Mouse (Mus musculus): ENCODE measurements at regions not wholly inside any gene's neighbourhood (a gene's known extent, or its start where the extent isn't known, plus 50 kb on each side); places are given as distances from the start of the nearest gene placed in this dataset.

DNA sequence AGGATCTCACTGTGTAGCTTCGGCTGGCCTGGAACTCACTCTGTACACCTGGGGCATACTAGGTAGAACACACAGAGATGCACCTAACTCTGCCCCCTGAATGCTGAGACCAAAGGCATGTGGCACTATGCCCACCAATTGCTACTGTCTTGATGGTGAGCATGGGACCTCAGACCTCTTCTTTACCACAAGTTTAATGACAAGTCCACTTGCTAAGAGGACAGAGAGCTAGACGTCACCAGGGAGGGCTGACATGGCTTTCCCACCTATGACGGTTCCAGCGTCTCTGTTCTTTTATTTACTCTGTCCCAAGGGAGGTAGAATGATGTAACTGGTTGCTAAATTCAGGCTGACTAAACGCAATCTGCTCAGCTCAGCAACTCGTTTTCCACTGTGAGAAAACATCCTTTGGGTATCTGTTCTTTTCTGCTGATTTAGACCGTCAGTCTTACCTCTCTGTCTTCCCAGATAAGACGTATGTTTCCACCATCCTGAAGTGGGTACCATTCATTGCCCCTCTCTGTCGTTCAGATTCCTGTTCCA is 88.6 kb upstream of the Adra1d start:
- Histone ChIP-seq H3K4me3 (ENCODE audit: low read depth, low read length) (no peak overlapping the region), H3K9me3 (replicated peaks; ENCODE audit: control insufficient read depth, insufficient read depth, low read length, poor library complexity, severe bottlenecking) (peaks cover 19% of the 10 kb centered on the region), H3K27me3 (ENCODE audit: control insufficient read depth, insufficient read depth, low read length, poor library complexity, severe bottlenecking) (no peaks in the 10 kb centered on the region), H3K9ac (ENCODE audit: low read depth, poor library complexity, severe bottlenecking) (no peak overlapping the region), H3K4me1 (ENCODE audit: control insufficient read depth, insufficient read depth, low read length) (no peaks in the 10 kb centered on the region), H3K36me3 (ENCODE audit: control insufficient read depth, insufficient read depth, low read length, poor library complexity, severe bottlenecking) (no peaks in the 10 kb centered on the region), H3K27ac (ENCODE audit: insufficient read depth, low read length) (no peak overlapping the region)
- TF ChIP-seq EP300 (IDR thresholded peaks at IDR 0.05; ENCODE audit: insufficient read depth, low read depth, low read length), result no peak
- TF ChIP-seq POLR2A (IDR thresholded peaks at IDR 0.05; ENCODE audit: insufficient read depth, low read length), result no peak
- TF ChIP-seq CTCF (IDR thresholded peaks at IDR 0.05; ENCODE audit: low read depth, low read length), result no peak

DNA sequence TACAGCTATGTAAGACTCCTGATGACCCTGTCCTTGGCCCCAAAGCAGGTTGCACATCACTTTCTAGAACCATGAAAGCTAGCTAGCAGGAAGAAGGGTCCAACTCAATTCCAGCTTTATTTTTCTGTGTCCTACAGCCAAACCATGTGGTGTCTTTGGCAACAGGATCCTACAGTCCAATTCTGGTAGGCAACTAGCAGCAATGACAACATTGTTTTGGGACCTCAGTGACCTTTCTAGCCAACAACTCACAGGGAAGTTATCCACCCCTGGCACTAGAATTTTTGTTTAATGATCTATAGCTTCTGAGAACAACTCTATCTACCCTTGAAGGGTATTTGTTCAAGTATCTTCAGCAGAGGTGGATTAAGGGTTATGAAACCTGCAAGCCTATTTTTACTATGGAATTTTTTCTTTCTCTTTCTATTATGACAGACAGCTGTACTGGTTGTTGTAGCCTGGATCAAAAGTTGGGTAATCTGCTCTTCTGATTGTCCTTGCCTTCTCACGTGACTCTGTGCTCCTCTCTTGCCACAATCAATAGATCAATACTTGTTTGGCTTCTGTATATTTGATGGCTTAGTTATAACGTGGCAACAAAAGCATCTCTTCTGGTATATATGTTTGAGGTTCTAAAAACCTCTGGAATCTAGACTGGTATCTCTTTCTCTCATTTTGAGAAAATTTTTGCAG is 82.2 kb upstream of the Adra1d start:
- Histone ChIP-seq H3K27me3 (ENCODE audit: control insufficient read depth, insufficient read depth, low read length, poor library complexity, severe bottlenecking) (no peaks in the 10 kb centered on the region), H3K4me1 (ENCODE audit: control insufficient read depth, insufficient read depth, low read length) (no peaks in the 10 kb centered on the region)
- no peak for TF ChIP-seq CTCF (IDR thresholded peaks at IDR 0.05; ENCODE audit: low read depth, low read length)
- no peak for TF ChIP-seq EP300 (IDR thresholded peaks at IDR 0.05; ENCODE audit: insufficient read depth, low read depth, low read length)
- no peak for TF ChIP-seq POLR2A (IDR thresholded peaks at IDR 0.05; ENCODE audit: insufficient read depth, low read length)

GRCm38 (mm10) chr2:131642456-131642855 is 80.4 kb upstream of the Adra1d start:
- Histone ChIP-seq H3K27ac (ENCODE audit: insufficient read depth, low read length) (no peak overlapping the region), H3K9me3 (replicated peaks; ENCODE audit: control insufficient read depth, insufficient read depth, low read length, poor library complexity, severe bottlenecking) (peaks cover 9% of the 10 kb centered on the region), H3K9ac (ENCODE audit: low read depth, poor library complexity, severe bottlenecking) (no peak overlapping the region), H3K4me3 (ENCODE audit: low read depth, low read length) (no peak overlapping the region), H3K36me3 (ENCODE audit: control insufficient read depth, insufficient read depth, low read length, poor library complexity, severe bottlenecking) (no peaks in the 10 kb centered on the region), H3K27me3 (ENCODE audit: control insufficient read depth, insufficient read depth, low read length, poor library complexity, severe bottlenecking) (no peaks in the 10 kb centered on the region), H3K4me1 (ENCODE audit: control insufficient read depth, insufficient read depth, low read length) (no peaks in the 10 kb centered on the region)
- TF ChIP-seq EP300 (IDR thresholded peaks at IDR 0.05; ENCODE audit: insufficient read depth, low read depth, low read length) (no peak), POLR2A (IDR thresholded peaks at IDR 0.05; ENCODE audit: insufficient read depth, low read length) (no peak), CTCF (IDR thresholded peaks at IDR 0.05; ENCODE audit: low read depth, low read length) (no peak)

More for the DNA sequence above, 82.2 kb upstream of the Adra1d start:
- no peaks in the 10 kb centered on the region for H3K36me3 ChIP-seq (ENCODE audit: control insufficient read depth, insufficient read depth, low read length, poor library complexity, severe bottlenecking)
- H3K4me3 ChIP-seq (ENCODE audit: low read depth, low read length), result no peak overlapping the region
- H3K27ac ChIP-seq (ENCODE audit: insufficient read depth, low read length), result no peak overlapping the region
- H3K9me3 ChIP-seq (replicated peaks; ENCODE audit: control insufficient read depth, insufficient read depth, low read length, poor library complexity, severe bottlenecking), result peaks cover 22% of the 10 kb centered on the region
- no peak overlapping the region for H3K9ac ChIP-seq (ENCODE audit: low read depth, poor library complexity, severe bottlenecking)

- Histone ChIP-seq H3K4me1 (ENCODE audit: control insufficient read depth, insufficient read depth, low read length) (no peaks in the 10 kb centered on the region), H3K9me3 (replicated peaks; ENCODE audit: control insufficient read depth, insufficient read depth, low read length, poor library complexity, severe bottlenecking) (no peaks in the 10 kb centered on the region), H3K27ac (ENCODE audit: insufficient read depth, low read length) (no peak overlapping the region), H3K36me3 (ENCODE audit: control insufficient read depth, insufficient read depth, low read length, poor library complexity, severe bottlenecking) (no peaks in the 10 kb centered on the region), H3K4me3 (ENCODE audit: low read depth, low read length) (no peak overlapping the region), H3K27me3 (ENCODE audit: control insufficient read depth, insufficient read depth, low read length, poor library complexity, severe bottlenecking) (no peaks in the 10 kb centered on the region), H3K9ac (ENCODE audit: low read depth, poor library complexity, severe bottlenecking) (no peak overlapping the region)
- no peak for TF ChIP-seq CTCF (IDR thresholded peaks at IDR 0.05; ENCODE audit: low read depth, low read length)
- no peak for TF ChIP-seq EP300 (IDR thresholded peaks at IDR 0.05; ENCODE audit: insufficient read depth, low read depth, low read length)
- no peak for TF ChIP-seq POLR2A (IDR thresholded peaks at IDR 0.05; ENCODE audit: insufficient read depth, low read length)
Measured at GRCm38 (mm10) chr2:131638996-131639605, 77.0 kb upstream of the Adra1d start.

DNA sequence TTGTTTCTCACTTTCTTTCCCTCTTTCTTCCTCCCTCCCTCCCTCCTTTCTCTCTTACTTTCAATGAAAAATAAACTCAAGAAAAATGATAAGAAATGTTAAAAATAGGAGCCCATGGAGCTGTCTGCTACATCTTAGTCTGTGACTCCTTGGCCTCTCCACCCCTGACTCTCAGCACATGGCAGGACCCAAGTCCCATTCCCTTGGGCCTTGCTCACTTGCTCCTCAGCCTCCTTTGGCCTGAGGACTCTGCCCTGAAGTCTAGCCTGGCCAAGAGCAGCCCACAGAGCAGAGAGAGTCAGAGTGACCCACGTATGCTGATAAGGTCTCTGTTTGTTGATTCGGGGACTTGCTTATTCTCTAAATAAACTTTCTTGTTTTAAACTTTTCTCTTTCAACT is 73.7 kb upstream of the Adra1d start:
- Histone ChIP-seq H3K4me3 (ENCODE audit: low read depth, low read length) (no peak overlapping the region), H3K9ac (ENCODE audit: low read depth, poor library complexity, severe bottlenecking) (no peak overlapping the region), H3K27ac (ENCODE audit: insufficient read depth, low read length) (no peak overlapping the region), H3K4me1 (ENCODE audit: control insufficient read depth, insufficient read depth, low read length) (no peaks in the 10 kb centered on the region), H3K27me3 (ENCODE audit: control insufficient read depth, insufficient read depth, low read length, poor library complexity, severe bottlenecking) (no peaks in the 10 kb centered on the region), H3K36me3 (ENCODE audit: control insufficient read depth, insufficient read depth, low read length, poor library complexity, severe bottlenecking) (no peaks in the 10 kb centered on the region), H3K9me3 (replicated peaks; ENCODE audit: control insufficient read depth, insufficient read depth, low read length, poor library complexity, severe bottlenecking) (no peaks in the 10 kb centered on the region)
- no peak for TF ChIP-seq EP300 (IDR thresholded peaks at IDR 0.05; ENCODE audit: insufficient read depth, low read depth, low read length)
- TF ChIP-seq CTCF (IDR thresholded peaks at IDR 0.05; ENCODE audit: low read depth, low read length), result no peak
- no peak for TF ChIP-seq POLR2A (IDR thresholded peaks at IDR 0.05; ENCODE audit: insufficient read depth, low read length)

GRCm38 (mm10) chr2:131617916-131618315 is 55.8 kb upstream of the Adra1d start:
- TF ChIP-seq POLR2A (IDR thresholded peaks at IDR 0.05; ENCODE audit: insufficient read depth, low read length) (no peak), CTCF (IDR thresholded peaks at IDR 0.05; ENCODE audit: low read depth, low read length) (no peak), EP300 (IDR thresholded peaks at IDR 0.05; ENCODE audit: insufficient read depth, low read depth, low read length) (no peak)
- Histone ChIP-seq H3K27ac (ENCODE audit: insufficient read depth, low read length) (no peak overlapping the region), H3K9ac (ENCODE audit: low read depth, poor library complexity, severe bottlenecking) (no peak overlapping the region)

More at GRCm38 (mm10) chr2:131617916-131618315, 55.8 kb upstream of the Adra1d start:
- H3K27me3 ChIP-seq (ENCODE audit: control insufficient read depth, insufficient read depth, low read length, poor library complexity, severe bottlenecking), result no peaks in the 10 kb centered on the region
- no peaks in the 10 kb centered on the region for H3K4me1 ChIP-seq (ENCODE audit: control insufficient read depth, insufficient read depth, low read length)
- no peak overlapping the region for H3K4me3 ChIP-seq (ENCODE audit: low read depth, low read length)
- H3K9me3 ChIP-seq (replicated peaks; ENCODE audit: control insufficient read depth, insufficient read depth, low read length, poor library complexity, severe bottlenecking), result no peaks in the 10 kb centered on the region
- no peaks in the 10 kb centered on the region for H3K36me3 ChIP-seq (ENCODE audit: control insufficient read depth, insufficient read depth, low read length, poor library complexity, severe bottlenecking)
